Mouse (Mus musculus) activated CD4-positive, CD25-positive, alpha-beta regulatory T cell, adult 4 months (primary cell): Measurements from ENCODE around the gene Tead3. TPM values are rescaled to one million over a fixed set of nuclear protein-coding genes. Genes with fewer than 3 reads are reported as not detected.
A peak's percentile ranks its signal among the peaks of the same experiment; 100 is the strongest.
"Not testable (repeated sequence)": the region's sequence is repeated elsewhere in the genome, so short reads cannot be mapped to it uniquely, and the experiment has no call there.

Experiments
- ATAC-seq: one replicate; pipeline ENCODE4 v1.8.0; 2017
- polyA plus RNA-seq, 2 experiments: library from polyadenylated mRNA; unstranded; fragments of 100-300 nt; shearing (Covaris generic); gene quantifications; one replicate each; pipeline ENCODE4 v1.2.1; 2017

Tead3 gene
- polyA plus RNA-seq, 2 experiments from 2014 or later = not detected

DNA sequence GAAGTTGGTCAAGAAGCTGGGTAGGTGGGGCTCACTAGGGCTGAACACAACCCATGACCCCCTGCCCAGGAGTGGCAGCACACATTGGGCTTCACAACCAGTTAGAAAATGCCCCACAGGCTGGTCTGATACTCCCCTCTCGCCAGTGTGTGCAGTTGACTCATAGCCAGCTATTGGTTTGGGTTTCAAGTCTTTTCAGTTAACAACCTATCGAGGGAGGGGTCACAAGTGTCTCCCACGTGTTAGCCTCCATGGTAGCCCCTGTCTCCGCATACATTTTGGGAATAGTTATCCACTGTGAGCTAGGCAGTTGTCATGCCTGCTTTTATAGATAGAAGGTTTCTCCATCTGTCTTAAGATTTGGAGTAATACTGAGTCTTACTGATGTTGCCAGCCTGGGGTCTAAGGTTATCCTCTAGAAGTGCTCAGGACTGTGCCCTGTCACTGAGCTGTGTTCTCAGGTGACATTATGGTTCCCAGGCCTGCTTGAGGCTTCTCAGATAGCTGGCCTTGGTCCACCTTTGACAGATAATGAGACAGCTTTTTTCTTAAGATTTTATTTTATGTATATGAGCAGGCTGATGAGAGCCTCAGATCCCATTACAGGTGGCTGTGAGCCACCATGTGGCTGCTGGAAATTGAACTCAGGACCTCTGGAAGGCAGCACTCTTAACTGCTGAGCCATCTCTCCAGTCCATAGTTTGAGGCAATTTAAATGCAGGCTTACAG lies 20.9 kb downstream of the Tead3 start:
- ATAC-seq = no peak

DNA sequence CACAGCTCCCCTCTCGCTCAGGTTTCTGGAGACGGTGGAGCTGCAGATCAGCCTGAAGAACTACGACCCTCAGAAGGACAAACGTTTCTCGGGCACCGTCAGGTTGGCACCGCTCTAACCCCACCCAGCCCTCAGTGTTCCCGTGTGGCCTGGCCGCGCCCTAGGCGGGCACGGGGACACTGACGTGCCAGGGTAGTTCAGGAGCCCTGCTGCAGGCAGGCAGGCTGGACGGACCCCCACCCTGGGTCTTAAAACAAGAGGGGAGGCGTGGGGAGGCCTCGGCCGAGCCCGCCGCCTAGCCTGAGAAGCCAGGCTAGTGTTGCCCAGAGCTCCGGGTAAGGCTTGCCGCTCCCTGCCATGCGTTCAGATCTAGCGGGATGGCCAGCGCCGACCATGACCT lies 21.7 kb downstream of the Tead3 start:
- ATAC-seq = no peak

DNA sequence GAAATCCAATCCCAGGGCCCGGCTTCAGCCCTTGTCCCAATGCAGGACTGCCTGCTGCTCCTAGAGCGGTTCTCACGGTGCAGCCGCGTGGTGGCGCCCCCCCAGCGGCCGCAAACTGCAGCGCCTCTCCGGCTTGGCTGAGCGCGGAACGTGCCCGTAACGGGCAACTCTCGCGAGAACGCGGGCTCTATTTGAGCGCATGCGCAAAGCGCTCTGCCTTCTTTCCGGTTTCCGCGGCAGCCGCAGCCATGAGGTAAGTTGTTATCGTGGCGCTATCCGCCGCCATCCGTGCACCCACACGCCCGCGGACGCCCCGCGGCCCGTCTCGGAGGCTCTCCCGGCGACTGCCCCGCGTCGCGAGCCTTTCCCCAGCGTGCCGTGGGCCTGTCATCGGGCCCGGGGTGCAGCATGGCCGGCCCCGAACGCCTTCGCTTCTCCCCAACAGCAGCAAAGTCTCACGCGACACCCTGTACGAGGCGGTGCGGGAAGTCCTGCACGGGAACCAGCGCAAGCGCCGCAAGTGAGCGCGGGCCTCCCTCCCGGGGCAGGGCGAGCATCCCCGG lies 22.2 kb downstream of the Tead3 start, which contains the start of gene Rpl10a:
Gene Rpl10a, plus strand, starts transcription at position 106 of the 563 bp plus-strand sequence.
- peak; percentile 84 for ATAC-seq

DNA sequence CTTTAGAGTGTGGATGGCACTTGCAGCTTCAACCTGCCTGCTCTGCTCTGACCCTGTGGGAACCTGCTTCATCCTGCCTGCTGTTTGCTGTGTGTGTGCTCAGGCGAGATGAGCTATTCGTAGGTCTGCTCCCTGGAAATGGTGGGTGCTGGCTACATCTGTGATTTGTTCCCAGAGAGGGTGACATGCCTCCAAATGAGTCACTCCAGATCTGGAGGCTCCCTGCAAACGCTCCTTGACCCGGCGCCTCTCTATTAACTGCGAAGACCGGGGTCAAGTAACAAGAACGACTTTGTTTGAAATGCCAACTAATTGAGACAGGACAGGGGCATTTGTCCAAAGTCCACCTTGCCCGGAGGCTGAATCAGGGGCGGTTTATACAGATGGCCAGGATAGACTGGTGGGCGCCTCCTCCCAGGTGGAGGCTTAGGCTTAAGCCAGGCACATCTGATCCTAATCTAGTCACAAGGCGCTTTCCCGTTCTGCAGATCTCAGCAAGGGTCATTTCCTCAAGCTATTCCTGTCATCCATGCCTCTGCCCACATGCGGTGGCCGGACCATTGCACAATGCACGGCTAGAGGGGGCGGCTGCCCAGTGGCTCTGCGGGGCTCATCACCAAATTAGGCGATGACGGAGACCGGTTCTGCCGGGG lies 22.8 kb downstream of the Tead3 start:
- ATAC-seq = no peak

DNA sequence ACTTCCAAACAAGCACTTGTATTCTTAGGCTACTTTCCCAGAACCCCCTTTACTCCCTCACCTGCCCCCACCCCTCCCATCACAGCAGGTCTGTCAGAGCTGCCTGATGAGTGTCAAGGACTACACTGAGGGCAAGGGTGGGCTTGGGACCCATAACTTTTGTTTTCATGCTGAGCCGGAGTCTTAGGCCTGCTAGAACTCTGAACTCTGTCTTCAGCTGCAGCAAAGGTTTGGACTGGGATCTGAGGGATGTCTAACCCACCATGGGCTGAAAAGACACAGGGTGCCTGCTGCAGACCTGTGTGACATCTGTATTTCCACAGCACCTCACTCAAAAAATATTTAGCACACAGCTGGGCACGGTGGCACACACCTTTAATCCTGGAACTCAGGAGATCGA lies 23.7 kb downstream of the Tead3 start:
- no peak for ATAC-seq

DNA sequence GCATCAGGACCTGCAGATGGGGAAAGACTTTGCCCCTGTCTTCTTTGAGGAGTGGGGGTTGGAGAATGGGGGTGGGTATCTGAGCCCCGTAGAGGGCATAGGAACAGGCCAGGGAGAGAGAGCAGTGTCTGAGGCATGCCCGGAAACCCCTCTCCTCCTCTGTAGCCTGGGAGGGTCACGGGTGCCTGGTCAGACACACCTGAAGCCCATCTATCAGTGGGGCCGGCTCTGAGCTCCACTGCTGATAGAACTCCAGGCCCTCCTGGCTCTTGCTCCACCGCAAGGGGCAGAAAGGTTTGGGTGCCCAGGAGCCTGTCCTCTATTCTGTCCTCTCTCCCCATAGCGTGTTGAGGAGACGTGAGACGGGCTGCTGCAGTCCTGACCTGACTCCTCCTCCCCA lies 24.9 kb downstream of the Tead3 start:
- ATAC-seq = no peak

DNA sequence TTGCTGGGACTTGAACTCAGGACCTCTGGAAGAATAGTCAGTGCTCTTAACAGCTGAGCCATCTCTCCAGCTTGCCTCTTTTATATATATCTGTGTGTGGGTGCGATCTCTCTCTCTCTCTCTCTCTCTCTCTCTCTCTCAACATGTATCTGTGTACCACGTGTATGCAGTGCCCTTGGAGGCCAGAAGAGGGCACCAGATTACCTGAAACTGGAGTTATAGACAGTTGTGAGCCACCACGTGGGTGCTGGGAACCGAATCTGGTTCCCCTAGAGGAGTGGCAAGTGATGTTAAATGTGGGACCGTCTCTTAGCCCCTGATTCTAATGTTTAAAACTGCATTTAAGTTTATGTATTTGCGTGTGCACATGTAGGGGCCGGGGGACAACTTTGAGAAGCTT lies 26.2 kb downstream of the Tead3 start:
- not testable (repeated sequence) for ATAC-seq

DNA sequence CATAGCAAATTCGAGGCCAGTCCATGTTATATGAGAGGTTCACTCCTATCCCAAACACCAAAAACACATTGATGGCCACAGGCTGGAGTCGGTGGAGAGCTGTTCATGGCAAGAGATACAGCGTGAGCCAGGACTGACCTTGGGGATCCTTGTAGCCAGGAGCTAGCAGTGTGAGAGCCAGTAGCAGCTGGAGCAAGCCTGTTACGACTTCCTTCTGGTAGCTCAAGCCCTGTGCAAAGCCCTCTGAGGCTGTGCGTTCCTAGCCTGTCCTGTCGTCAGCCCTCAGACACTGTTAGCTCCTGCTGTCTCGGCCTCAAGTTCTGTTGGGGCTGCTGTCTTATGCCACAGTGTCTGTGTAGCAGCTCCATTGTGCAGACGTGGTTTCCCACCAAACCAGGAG lies 26.8 kb downstream of the Tead3 start:
- ATAC-seq = no peak

DNA sequence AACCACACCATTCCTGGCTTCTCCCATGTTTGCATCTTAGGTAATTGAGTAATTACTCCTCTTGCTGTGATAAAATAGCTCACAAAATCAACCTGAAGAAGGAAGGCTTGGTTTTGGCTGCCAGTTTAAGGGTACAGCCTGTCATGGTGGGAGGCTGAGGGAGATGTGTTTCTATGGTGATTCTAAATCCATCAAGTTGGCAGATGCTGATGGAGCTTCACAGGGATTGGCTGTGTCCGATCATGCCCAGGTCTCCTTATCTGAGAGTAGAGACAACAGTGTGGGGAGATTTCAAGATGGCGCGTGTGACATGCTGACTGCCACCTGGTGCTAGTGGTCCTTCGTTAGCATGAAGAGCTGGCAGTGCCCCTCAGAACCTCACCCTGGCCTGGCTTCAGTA lies 28.9 kb downstream of the Tead3 start:
- no peak for ATAC-seq

DNA sequence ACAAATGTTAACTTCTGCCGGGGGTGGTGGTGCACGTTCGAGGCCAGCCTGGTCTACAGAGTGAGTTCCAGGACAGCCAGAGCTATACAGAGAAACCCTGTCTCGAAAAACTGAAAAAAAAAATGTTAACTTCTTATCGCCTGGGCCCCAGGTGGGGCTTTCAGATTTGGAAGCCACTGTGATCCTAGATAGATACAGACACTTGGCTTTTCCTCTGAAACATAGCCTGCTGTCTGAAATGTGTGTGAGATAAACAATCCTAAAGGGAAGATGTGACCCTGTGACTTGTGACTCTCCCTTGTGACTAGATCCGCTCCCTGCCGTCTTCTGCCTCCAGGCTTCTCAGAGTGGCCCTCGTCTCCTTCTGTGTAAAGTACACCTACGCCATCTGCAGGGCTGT lies 32.9 kb downstream of the Tead3 start:
- no peak for ATAC-seq

DNA sequence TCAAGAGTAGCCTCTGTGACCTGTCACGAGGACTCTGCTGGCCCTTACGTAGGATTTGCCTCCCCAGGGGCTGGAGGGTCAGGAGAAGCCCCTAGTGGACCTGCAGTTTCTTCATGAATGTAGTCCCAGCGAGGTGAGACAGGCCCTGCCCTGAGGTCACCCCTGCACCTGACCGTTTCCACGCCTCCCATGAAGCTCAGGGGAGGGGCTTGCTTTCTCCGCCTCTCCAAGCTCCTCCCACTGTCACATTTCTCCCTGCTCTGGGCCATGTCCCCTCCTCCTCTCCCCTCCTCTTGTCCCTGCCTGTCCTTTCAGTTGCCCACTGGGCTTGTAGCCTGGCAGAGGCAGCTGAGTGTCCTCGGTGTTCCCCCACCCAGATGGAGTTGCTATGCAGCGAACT lies 33.5 kb downstream of the Tead3 start:
- no peak for ATAC-seq

DNA sequence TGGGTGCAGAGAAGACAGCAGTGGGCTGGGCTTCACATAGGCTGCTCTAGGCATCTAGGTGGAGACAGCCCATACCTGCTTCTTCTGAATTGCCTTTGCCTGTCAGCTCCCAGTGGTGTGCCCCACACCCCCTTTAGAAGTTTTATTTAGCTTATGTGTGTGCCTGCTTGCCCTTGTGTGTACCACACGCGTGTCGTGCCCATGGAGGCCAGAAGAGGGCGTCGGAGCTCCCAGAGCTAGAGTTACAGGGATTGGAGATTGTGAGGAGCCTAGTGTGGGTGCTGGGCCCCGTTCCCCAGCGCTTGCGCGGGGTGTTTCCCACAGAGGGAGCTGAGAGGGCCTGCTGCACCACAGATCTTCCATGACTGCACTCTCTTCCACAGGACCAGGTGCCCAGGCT lies 34.1 kb downstream of the Tead3 start:
- no peak for ATAC-seq

DNA sequence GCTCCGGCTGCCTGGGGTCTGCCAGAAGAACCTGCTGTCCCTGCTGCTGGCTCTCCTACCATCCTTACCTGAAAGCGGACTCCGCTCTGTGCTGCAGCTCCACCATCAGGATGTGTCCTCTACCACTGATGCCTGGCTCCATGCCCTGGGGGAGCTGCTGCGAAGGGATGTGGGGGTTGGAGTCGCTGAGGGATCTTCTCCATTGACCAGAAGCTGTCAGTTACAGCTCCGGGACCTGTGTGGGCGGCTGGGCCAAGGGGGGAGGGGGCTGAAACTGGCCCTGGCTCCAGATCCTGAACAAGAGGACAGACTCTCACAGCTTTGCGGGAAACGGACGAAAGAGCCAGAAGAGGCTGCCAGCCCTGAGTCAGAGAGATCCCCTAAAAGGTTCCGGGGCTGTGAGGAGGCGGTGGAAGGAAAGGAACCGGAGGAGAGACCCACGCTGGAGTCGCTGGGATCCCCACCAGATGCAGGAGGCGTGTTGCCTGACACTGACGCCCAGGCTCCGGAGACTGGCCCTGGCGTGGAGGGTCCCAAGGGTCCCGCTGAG lies 34.9 kb downstream of the Tead3 start:
- ATAC-seq = no peak

DNA sequence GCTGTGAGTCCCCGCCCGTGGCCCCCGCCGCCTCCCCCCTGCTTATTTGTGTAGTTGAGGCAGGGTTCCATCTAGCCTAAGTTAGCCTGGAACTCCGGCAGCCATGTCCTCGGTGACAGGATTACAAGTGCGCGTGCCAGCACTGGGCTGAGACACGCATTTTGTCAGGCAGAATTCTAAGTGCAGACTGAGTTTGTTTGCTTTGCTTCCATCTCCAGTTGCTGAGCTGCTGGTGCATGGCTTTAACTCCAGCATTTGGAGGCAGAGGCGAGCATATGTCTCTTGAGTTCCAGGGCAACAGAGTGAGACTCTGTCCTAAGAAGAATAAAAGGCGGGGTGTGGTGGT lies 36.8 kb downstream of the Tead3 start:
- ATAC-seq = no peak

DNA sequence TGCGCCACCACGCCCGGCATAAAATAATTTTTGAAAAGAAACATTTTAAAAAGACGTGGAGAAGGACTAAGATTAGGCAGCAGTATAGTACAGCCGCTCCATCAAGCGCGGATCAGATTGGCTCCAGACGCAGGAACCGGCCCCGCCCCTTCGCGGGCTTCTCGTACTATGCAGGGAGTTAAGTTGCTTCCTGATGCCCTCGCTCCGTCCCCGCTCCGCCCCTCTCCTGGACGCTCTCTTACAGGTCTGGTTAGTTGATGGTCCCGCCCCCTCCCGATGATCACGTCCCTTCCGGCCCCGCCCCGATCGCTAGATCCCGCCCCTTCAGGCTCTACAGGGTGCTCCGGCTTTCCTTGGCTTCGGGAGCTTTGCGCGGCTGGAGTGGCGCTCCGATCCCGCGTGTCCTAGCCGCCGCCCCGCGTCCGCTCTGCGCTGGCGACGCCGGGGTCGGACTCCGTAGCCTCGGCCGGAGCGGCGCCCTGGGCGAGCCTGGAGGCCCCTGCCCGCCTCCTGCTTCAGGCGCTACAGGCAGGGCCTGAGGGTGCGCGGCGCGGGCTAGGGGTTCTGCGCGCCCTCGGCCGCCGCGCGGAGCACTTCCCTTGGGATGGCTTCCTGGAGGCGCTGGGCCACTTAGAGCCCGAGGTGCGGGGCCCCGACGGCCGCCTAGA lies 37.3 kb downstream of the Tead3 start, which contains the start of gene Fance:
Gene Fance, plus strand, starts transcription at position 308 of the 668 bp plus-strand sequence.
- peak; percentile 98 for ATAC-seq

DNA sequence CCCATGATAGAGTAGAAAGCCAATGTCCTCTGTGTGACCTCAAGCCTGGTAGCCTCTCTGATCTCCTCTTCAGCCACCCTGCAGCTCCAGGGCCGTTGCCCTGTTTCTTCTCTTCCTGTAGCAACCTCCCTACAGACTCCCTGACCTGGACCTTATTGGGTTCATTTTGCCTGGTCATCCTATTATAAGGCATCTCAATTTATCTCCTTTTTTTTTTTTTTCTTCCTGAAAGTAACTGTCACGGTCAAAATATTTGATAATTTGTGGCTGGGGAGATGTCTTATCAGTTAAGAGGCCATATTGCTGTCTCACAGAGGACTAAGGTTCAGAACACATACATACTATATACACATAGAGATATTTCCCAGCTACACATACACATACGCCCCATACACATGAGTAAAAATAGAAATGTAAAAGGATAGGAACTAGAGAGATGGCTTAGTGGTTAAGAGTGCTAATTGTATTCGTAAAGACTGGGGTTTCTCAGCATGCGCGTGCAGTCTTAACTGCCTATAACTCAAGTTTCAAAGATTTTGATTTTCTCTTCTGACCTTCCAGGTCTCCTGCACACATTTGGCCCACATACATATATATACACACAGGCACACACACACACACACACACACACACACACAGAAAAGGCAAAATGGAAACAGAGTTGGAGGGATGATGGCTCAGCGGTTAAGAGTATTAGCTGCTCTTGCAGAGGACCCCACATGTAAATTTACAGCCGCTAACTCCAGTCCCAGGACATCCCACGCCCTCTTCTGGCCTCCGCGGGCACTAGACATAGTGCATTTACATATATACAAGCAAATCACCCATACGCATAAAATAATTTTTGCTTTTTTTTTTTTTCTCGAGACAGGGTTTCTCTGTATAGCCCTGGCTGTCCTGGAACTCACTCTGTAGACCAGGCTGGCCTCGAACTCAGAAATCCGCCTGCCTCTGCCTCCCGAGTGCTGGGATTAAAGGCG lies 38.1 kb downstream of the Tead3 start:
- ATAC-seq = peak; percentile 2

DNA sequence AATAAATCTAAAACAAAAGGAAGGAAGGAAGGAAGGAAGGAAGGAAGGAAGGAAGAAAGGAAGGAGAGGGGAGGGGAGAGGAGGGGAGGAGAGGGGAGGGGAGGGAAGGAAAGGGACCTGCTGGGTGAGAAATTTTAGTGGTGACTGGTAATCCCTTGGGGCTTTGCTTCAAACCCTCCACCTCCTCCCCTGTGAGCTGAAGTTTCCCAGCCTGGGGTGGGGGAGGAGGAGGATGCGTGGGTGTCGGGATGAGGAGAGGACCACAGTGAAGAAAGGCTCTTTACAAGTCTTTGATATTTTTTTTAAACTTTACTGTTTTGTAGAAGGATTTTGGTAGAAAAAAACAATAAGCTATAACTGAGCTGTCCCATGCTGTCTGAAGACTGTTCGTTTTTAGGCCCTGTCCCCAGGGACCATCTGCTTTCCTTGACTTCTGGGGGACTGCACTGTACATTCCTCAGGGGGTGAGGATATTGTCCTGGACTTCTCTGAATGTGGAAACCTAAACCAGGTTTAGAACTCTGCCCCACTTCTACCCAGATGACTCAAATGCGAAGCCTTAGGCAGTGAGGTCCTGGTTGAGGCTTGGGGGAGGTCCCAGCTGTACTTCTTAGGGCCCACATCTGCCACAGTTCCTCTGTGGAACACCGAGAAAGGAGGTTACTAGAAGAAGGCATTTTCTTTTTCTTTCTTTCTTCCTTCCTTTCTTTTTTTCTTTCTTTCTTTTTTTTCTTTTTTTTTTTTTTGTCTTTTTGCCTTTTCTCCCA lies 39.1 kb downstream of the Tead3 start:
- no peak for ATAC-seq

DNA sequence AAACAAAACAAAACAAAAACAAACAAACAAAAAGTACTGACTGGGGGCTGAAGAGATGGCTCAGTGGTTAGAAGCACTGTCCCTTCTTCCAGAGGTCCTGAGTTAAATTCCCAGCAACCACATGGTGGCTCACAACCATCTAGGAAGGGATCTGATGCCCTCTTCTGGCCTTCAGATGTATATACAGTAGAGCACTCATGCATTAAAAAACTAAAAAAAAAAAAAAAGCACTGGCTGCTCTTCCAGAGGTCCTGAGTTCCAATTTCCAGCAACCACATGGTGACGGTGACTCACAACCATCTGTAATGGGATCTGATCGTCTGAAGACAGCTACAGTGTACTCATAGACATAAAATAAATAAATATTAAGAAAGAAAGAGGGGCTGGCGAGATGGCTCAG lies 39.8 kb downstream of the Tead3 start:
- ATAC-seq = no peak

DNA sequence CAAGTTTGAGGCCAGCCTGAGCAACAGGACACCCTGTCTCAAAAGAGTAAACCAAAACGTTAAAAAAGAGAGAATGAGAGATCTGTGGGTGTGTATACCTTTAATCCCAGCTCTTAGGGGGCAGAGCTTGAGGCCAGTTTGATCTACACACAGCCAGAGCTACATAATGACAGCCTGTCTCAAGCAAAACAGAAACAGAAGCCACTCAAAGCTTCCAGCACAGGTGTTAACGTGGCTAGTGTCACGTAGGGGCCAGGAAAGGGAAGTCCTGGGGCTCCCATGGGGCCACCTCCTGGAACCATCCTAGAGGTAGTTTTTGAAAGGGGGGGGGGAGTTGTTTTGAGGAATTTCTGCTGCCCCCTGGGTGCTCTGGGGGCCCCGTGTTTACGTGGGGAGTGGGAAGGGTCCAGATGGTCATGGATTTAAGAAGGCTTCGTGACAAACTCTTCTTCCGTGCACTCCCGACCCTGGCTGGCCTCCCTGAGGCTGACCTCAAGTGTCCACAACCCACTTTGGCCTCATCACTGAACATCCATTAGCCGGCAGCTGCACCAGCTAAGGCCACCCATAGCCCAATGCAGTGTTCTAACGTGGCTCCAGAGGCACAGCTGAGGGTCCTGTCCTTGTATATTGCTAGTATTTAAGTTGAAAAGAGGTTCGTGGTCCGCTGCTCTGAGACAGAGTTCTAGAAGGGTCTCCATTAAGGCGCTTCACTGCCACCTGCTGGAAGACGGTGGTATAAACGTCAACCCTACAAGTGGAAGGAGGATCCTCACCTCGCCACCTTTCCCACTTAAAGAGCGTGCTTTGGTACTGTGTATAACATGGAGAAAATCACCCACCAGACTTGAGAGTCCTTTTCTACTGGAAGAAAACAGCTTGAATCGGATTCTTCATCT lies 42.1 kb downstream of the Tead3 start:
- ATAC-seq = no peak

DNA sequence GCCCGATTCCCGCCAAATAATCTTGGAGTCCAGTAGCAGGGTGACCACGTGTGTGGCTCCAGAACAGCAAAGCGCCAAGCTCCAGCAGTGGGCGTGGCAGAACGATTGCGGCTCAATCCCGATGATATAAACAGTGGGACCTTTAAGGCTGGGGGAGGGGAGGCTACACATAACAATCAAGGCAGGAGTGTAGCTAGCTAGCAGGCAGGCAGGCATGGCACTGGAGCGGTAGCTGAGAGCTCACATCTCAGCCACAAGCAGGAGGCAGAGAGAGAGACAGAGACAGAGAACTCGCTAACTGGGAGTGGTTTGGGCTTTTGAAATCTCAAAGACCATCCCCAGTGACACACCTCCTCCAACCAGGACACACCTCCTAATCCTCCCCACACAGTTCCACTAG lies 45.4 kb downstream of the Tead3 start:
- ATAC-seq = no peak
